Mouse (Mus musculus): Measurements from ENCODE around the gene Slc6a21. TPM values are rescaled to one million over a fixed set of nuclear protein-coding genes. Genes with fewer than 3 reads are reported as not detected.

Gene Slc6a21
- total RNA-seq, 2 experiments from 2014 or later = not detected

Other genes starting within 250 kb of the Slc6a21 start
Only the 30 nearest of the 37 such genes appear.
- gene Rcn3, start 185.3 kb upstream of the Slc6a21 start, total RNA-seq (2015; ENCODE audit: low replicate concordance) = 1.3 and 2.5 TPM in 2 replicates
- gene Rcn3, start 185.3 kb upstream of the Slc6a21 start, total RNA-seq (2017; ENCODE audit: low replicate concordance) = 6.7 and 7.5 TPM in 2 replicates
- 2.5 and 7.3 TPM in 2 replicates for gene Fcgrt, start 173.7 kb upstream of the Slc6a21 start, total RNA-seq (2015; ENCODE audit: low replicate concordance)
- 10.3 and 11.4 TPM in 2 replicates for gene Fcgrt, start 173.7 kb upstream of the Slc6a21 start, total RNA-seq (2017; ENCODE audit: low replicate concordance)
- gene Rps11, start 153.1 kb upstream of the Slc6a21 start, total RNA-seq (2015; ENCODE audit: low replicate concordance) = 604 and 677 TPM in 2 replicates
- 233 and 238 TPM in 2 replicates for gene Rps11, start 153.1 kb upstream of the Slc6a21 start, total RNA-seq (2017; ENCODE audit: low replicate concordance)
- gene Rpl13a, start 148.8 kb upstream of the Slc6a21 start, total RNA-seq (2015; ENCODE audit: low replicate concordance) = 517 and 725 TPM in 2 replicates
- gene Rpl13a, start 148.8 kb upstream of the Slc6a21 start, total RNA-seq (2017; ENCODE audit: low replicate concordance) = 475 and 688 TPM in 2 replicates
- not detected in 2 replicates for gene Gm45713, start 141.3 kb upstream of the Slc6a21 start, total RNA-seq (2015; ENCODE audit: low replicate concordance)
- not detected in 2 replicates for gene Gm45713, start 141.3 kb upstream of the Slc6a21 start, total RNA-seq (2017; ENCODE audit: low replicate concordance)
- gene Flt3l, start 141.1 kb upstream of the Slc6a21 start, total RNA-seq (2015; ENCODE audit: low replicate concordance) = 1.3 and 3.8 TPM in 2 replicates
- gene Flt3l, start 141.1 kb upstream of the Slc6a21 start, total RNA-seq (2017; ENCODE audit: low replicate concordance) = 2.6 and 3.6 TPM in 2 replicates
- gene Pih1d1, start 123.2 kb upstream of the Slc6a21 start, total RNA-seq (2015; ENCODE audit: low replicate concordance) = 33.4 and 59.6 TPM in 2 replicates
- 2.7 and 15.8 TPM in 2 replicates for gene Pih1d1, start 123.2 kb upstream of the Slc6a21 start, total RNA-seq (2017; ENCODE audit: low replicate concordance)
- gene Aldh16a1, start 122.9 kb upstream of the Slc6a21 start, total RNA-seq (2015; ENCODE audit: low replicate concordance) = 10.2 and 12.7 TPM in 2 replicates
- gene Aldh16a1, start 122.9 kb upstream of the Slc6a21 start, total RNA-seq (2017; ENCODE audit: low replicate concordance) = 6.3 and 10.3 TPM in 2 replicates
- gene Slc17a7, start 113.6 kb upstream of the Slc6a21 start, total RNA-seq (2015; ENCODE audit: low replicate concordance) = not detected in 2 replicates
- 0.28 TPM in 1 of 2 replicates, not detected in the other for gene Slc17a7, start 113.6 kb upstream of the Slc6a21 start, total RNA-seq (2017; ENCODE audit: low replicate concordance)
- not detected in 2 replicates for gene Gfy, start 97.9 kb upstream of the Slc6a21 start, total RNA-seq (2015; ENCODE audit: low replicate concordance)
- gene Gfy, start 97.9 kb upstream of the Slc6a21 start, total RNA-seq (2017; ENCODE audit: low replicate concordance) = not detected in 2 replicates
- not detected in 2 replicates for gene Pth2, start 96.5 kb upstream of the Slc6a21 start, total RNA-seq (2015; ENCODE audit: low replicate concordance)
- gene Pth2, start 96.5 kb upstream of the Slc6a21 start, total RNA-seq (2017; ENCODE audit: low replicate concordance) = not detected in 2 replicates
- gene Ccdc155, start 72.6 kb upstream of the Slc6a21 start, total RNA-seq (2015; ENCODE audit: low replicate concordance) = not detected in 2 replicates
- not detected in 2 replicates for gene Ccdc155, start 72.6 kb upstream of the Slc6a21 start, total RNA-seq (2017; ENCODE audit: low replicate concordance)
- gene Dkkl1, start 65.4 kb upstream of the Slc6a21 start, total RNA-seq (2015; ENCODE audit: low replicate concordance) = 6.3 and 20.8 TPM in 2 replicates
- 0.56 TPM in 1 of 2 replicates, not detected in the other for gene Dkkl1, start 65.4 kb upstream of the Slc6a21 start, total RNA-seq (2017; ENCODE audit: low replicate concordance)
- not detected in 2 replicates for gene Tead2, start 61.8 kb upstream of the Slc6a21 start, total RNA-seq (2015; ENCODE audit: low replicate concordance)
- 0.42 and 0.51 TPM in 2 replicates for gene Tead2, start 61.8 kb upstream of the Slc6a21 start, total RNA-seq (2017; ENCODE audit: low replicate concordance)
- gene Cd37, start 38.4 kb upstream of the Slc6a21 start, total RNA-seq (2015; ENCODE audit: low replicate concordance) = 38.9 and 50.1 TPM in 2 replicates
- gene Cd37, start 38.4 kb upstream of the Slc6a21 start, total RNA-seq (2017; ENCODE audit: low replicate concordance) = 18.7 and 20.7 TPM in 2 replicates
- gene Slc6a16, start 36.4 kb upstream of the Slc6a21 start, total RNA-seq (2015; ENCODE audit: low replicate concordance) = not detected in 2 replicates
- gene Slc6a16, start 36.4 kb upstream of the Slc6a21 start, total RNA-seq (2017; ENCODE audit: low replicate concordance) = not detected in 2 replicates
- gene Trpm4, start 56.3 kb downstream of the Slc6a21 start, total RNA-seq (2015; ENCODE audit: low replicate concordance) = 0.42 TPM in 1 of 2 replicates, not detected in the other
- not detected in 2 replicates for gene Trpm4, start 56.3 kb downstream of the Slc6a21 start, total RNA-seq (2017; ENCODE audit: low replicate concordance)
- not detected in 2 replicates for gene Hrc, start 57.8 kb downstream of the Slc6a21 start, total RNA-seq (2015; ENCODE audit: low replicate concordance)
- not detected in 2 replicates for gene Hrc, start 57.8 kb downstream of the Slc6a21 start, total RNA-seq (2017; ENCODE audit: low replicate concordance)
- 1.9 TPM in 1 of 2 replicates, not detected in the other for gene Ppfia3, start 89.5 kb downstream of the Slc6a21 start, total RNA-seq (2015; ENCODE audit: low replicate concordance)
- 0.26 TPM in 1 of 2 replicates, not detected in the other for gene Ppfia3, start 89.5 kb downstream of the Slc6a21 start, total RNA-seq (2017; ENCODE audit: low replicate concordance)
- gene Lin7b, start 93.1 kb downstream of the Slc6a21 start, total RNA-seq (2015; ENCODE audit: low replicate concordance) = 1.5 TPM in 1 of 2 replicates, not detected in the other
- 5.4 TPM in 1 of 2 replicates, not detected in the other for gene Lin7b, start 93.1 kb downstream of the Slc6a21 start, total RNA-seq (2017; ENCODE audit: low replicate concordance)
- gene Snrnp70, start 118.2 kb downstream of the Slc6a21 start, total RNA-seq (2015; ENCODE audit: low replicate concordance) = 50.5 and 70.2 TPM in 2 replicates
- 169 and 259 TPM in 2 replicates for gene Snrnp70, start 118.2 kb downstream of the Slc6a21 start, total RNA-seq (2017; ENCODE audit: low replicate concordance)
- gene Kcna7, start 128.1 kb downstream of the Slc6a21 start, total RNA-seq (2015; ENCODE audit: low replicate concordance) = not detected in 2 replicates
- not detected in 2 replicates for gene Kcna7, start 128.1 kb downstream of the Slc6a21 start, total RNA-seq (2017; ENCODE audit: low replicate concordance)
- gene Ntf5, start 136.2 kb downstream of the Slc6a21 start, total RNA-seq (2015; ENCODE audit: low replicate concordance) = not detected in 2 replicates
- not detected in 2 replicates for gene Ntf5, start 136.2 kb downstream of the Slc6a21 start, total RNA-seq (2017; ENCODE audit: low replicate concordance)
- gene Lhb, start 143.3 kb downstream of the Slc6a21 start, total RNA-seq (2015; ENCODE audit: low replicate concordance) = not detected in 2 replicates
- gene Lhb, start 143.3 kb downstream of the Slc6a21 start, total RNA-seq (2017; ENCODE audit: low replicate concordance) = not detected in 2 replicates
- 11.7 and 13.2 TPM in 2 replicates for gene Gys1, start 157.3 kb downstream of the Slc6a21 start, total RNA-seq (2015; ENCODE audit: low replicate concordance)
- 4.6 and 8.9 TPM in 2 replicates for gene Gys1, start 157.3 kb downstream of the Slc6a21 start, total RNA-seq (2017; ENCODE audit: low replicate concordance)
- 54.1 and 63.4 TPM in 2 replicates for gene Ruvbl2, start 160.6 kb downstream of the Slc6a21 start, total RNA-seq (2015; ENCODE audit: low replicate concordance)
- 23.1 and 50.1 TPM in 2 replicates for gene Ruvbl2, start 160.6 kb downstream of the Slc6a21 start, total RNA-seq (2017; ENCODE audit: low replicate concordance)
- 1,430 and 1,622 TPM in 2 replicates for gene Ftl1, start 182.4 kb downstream of the Slc6a21 start, total RNA-seq (2015; ENCODE audit: low replicate concordance)
- 705 and 987 TPM in 2 replicates for gene Ftl1, start 182.4 kb downstream of the Slc6a21 start, total RNA-seq (2017; ENCODE audit: low replicate concordance)
- 8.6 and 12.7 TPM in 2 replicates for gene Bax, start 189.4 kb downstream of the Slc6a21 start, total RNA-seq (2015; ENCODE audit: low replicate concordance)
- 9.7 and 11.8 TPM in 2 replicates for gene Bax, start 189.4 kb downstream of the Slc6a21 start, total RNA-seq (2017; ENCODE audit: low replicate concordance)
- gene Tulp2, start 204.4 kb downstream of the Slc6a21 start, total RNA-seq (2015; ENCODE audit: low replicate concordance) = not detected in 2 replicates
- 0.42 TPM in 1 of 2 replicates, not detected in the other for gene Tulp2, start 204.4 kb downstream of the Slc6a21 start, total RNA-seq (2017; ENCODE audit: low replicate concordance)
- gene Gm45808, start 209.3 kb downstream of the Slc6a21 start, total RNA-seq (2015; ENCODE audit: low replicate concordance) = not detected in 2 replicates
- not detected in 2 replicates for gene Gm45808, start 209.3 kb downstream of the Slc6a21 start, total RNA-seq (2017; ENCODE audit: low replicate concordance)

All from erythroblast, adult 5-6 weeks (primary cell).